Mouse (Mus musculus) embryo, embryonic 11.5 days (tissue): Measurements from ENCODE around the gene Taco1.
"Not testable (repeated sequence)": the region's sequence is repeated elsewhere in the genome, so short reads cannot be mapped to it uniquely, and the experiment has no call there.

Experiments
- DNase-seq: peaks from one replicate; pipeline ENCODE4 v3.0.0-alpha.2; 2012; ENCODE audit warnings: low read depth, low spot score

Gene Taco1

GRCm38 (mm10) chr11:106065923-106066571 is at the start of gene Taco1:
Taco1 (plus strand) TSS chr11:106066061.
- DNase-seq: peak; percentile 89

GRCm38 (mm10) chr11:106016440-106016839 is 49.4 kb upstream of the Taco1 start:
- DNase-seq: no peak

GRCm38 (mm10) chr11:106020051-106020763 is 45.7 kb upstream of the Taco1 start:
- no peak for DNase-seq

GRCm38 (mm10) chr11:106025774-106026173 is 40.1 kb upstream of the Taco1 start:
- no peak for DNase-seq

GRCm38 (mm10) chr11:106026465-106027151 is 39.3 kb upstream of the Taco1 start:
- no peak for DNase-seq

GRCm38 (mm10) chr11:106027607-106028006 is 38.3 kb upstream of the Taco1 start:
- DNase-seq: no peak

- DNase-seq: not testable (repeated sequence)
Measured at GRCm38 (mm10) chr11:106032074-106032473, 33.8 kb upstream of the Taco1 start.

- DNase-seq: no peak
Measured at GRCm38 (mm10) chr11:106033491-106033919, 32.4 kb upstream of the Taco1 start.

- DNase-seq: no peak
Measured at GRCm38 (mm10) chr11:106034986-106035385, 30.9 kb upstream of the Taco1 start.

- peak; percentile 96 for DNase-seq
Measured at GRCm38 (mm10) chr11:106036548-106037417, 29.1 kb upstream of the Taco1 start, which contains the start of gene Dcaf7. Dcaf7 (plus strand) TSS chr11:106036872.

- DNase-seq: no peak
Measured at GRCm38 (mm10) chr11:106037418-106037751, 28.5 kb upstream of the Taco1 start.

- DNase-seq: no peak
Measured at GRCm38 (mm10) chr11:106044349-106044748, 21.5 kb upstream of the Taco1 start.

GRCm38 (mm10) chr11:106045256-106045655 is 20.6 kb upstream of the Taco1 start:
- DNase-seq: no peak

GRCm38 (mm10) chr11:106045780-106046179 is 20.1 kb upstream of the Taco1 start:
- DNase-seq: no peak

- DNase-seq: no peak
Measured at GRCm38 (mm10) chr11:106046584-106046983, 19.3 kb upstream of the Taco1 start.

GRCm38 (mm10) chr11:106053921-106054320 is 11.9 kb upstream of the Taco1 start:
- DNase-seq: no peak

- DNase-seq: no peak
Measured at GRCm38 (mm10) chr11:106054600-106054999, 11.3 kb upstream of the Taco1 start.

- no peak for DNase-seq
Measured at GRCm38 (mm10) chr11:106055341-106055740, 10.5 kb upstream of the Taco1 start.

GRCm38 (mm10) chr11:106056819-106057491 is 8.9 kb upstream of the Taco1 start:
- DNase-seq: no peak

- no peak for DNase-seq
Measured at GRCm38 (mm10) chr11:106058020-106058419, 7.8 kb upstream of the Taco1 start.

GRCm38 (mm10) chr11:106060549-106060948 is 5.3 kb upstream of the Taco1 start:
- no peak for DNase-seq
